Mouse (Mus musculus) cortical plate, adult 2 months (tissue): ENCODE measurements around the gene Lyl1.

Source experiments
- CTCF ChIP-seq: fragments of 200-500 bp; IDR thresholded peaks from 2 replicates; pipeline ENCODE4 v1.5.1; 2011; ENCODE audit warnings: mild to moderate bottlenecking, control low read depth, low read length; ENCODE audit not compliant: insufficient read depth; ENCODE audit errors: extremely low read depth
- POLR2A ChIP-seq: fragments of 200-500 bp; IDR thresholded peaks from 2 replicates; pipeline ENCODE4 v1.6.1; 2011; ENCODE audit warnings: mild to moderate bottlenecking, low read length, control low read depth; ENCODE audit not compliant: insufficient read depth; ENCODE audit errors: extremely low read depth

- TF ChIP-seq POLR2A (no peak), CTCF (peak; percentile 48)
Observed at GRCm38 (mm10) chr8:84725941-84726259, 24.6 kb downstream of the Lyl1 start.
